Mouse (Mus musculus) cerebral cortex, adult 2 months (tissue): ENCODE data around the gene Rhob.

Experiments used
- WGBS: fragments of 180-500 bp; shearing (Covaris S2); methylation state at CpG from one replicate; pipeline ENCODE4 v1.1.7; 2018; 5-methylcytosine and 5-hydroxymethylcytosine counted together

Rhob gene

DNA sequence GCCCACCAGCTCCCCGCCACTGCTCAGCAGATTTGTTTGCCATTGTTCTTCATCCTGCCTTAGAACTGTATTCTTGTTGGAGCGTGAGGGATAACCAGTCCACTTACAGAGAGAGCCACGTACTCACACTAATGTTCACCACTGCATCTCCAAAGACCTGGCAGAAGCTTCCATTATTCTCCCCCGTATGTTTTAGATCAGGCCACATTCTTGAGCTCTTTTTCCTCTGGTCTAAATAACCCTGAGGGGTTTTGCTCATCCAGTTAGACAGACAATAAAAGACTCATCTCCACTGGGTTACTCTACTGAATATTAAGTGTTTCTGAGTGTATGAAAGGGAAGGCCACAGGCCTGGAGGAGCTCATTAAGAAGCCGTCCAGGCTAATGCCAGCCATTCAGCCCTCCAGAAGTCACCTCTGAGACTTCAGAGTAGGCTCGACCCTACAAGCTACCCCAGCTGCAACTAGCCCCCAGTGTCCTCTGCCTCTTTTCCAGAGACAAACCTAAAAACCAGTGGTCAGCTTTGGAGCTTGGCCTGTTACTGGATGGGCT, 24.9 kb downstream of the Rhob start:
- 76% methylated on average over 6 of the region's 6 CpGs for WGBS

DNA sequence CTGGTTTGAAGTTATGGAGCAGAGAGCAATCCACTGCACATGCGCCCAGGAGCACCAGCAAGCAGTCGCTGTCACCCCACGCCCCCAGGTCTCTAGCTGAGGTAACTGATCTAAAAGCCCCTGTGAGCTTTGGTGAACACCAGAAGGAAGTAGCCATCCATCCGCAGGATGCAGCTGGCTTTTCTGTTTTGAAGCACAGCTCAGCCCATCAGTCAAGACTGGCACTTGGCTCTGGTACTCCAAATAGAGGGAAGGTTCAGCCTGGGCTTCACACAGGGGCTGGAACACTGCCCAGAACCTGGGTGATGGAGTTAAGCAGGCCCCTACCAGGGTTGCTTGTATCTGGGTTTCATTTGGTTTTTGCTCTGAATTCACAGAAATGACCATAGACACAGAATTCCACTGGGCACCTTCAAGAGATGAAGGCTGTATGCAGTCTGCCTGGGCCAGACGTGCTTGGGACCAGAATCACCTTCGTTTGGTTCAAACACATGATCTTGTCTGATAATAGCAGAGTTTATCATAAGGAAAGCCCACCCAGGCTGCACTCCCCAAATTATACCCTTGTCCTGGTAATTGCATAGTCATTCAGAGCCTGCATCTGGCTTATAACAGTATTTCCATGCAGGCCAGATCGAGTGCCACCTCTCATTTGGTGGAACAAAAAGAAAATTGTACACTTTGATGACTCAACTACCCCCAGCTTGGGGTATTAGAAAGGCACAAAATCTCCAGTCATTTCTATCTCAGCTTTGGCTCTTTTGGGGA, 27.0 kb downstream of the Rhob start:
- WGBS, result 75% methylated on average over 7 of the region's 7 CpGs

DNA sequence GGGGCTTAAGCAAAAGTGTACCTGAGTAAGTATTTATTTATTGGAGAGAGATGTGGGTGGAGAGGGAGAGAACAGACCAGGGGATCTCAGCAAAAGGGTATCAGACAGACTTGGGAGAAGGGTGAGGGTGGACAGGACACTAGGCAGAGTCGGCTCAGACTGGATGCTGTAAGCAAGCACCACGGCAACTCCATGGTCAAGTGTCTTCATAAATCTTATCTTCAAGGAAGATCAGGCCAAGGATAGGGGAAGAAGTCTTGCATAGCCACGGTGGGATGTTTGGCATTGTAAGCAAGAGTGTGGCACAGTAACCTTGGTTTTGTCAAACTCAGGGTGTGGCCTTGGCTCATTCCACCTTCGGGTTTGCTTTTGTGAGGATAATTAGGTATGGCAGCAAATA, 27.8 kb downstream of the Rhob start:
- 83% methylated on average over 4 of the region's 4 CpGs for WGBS

DNA sequence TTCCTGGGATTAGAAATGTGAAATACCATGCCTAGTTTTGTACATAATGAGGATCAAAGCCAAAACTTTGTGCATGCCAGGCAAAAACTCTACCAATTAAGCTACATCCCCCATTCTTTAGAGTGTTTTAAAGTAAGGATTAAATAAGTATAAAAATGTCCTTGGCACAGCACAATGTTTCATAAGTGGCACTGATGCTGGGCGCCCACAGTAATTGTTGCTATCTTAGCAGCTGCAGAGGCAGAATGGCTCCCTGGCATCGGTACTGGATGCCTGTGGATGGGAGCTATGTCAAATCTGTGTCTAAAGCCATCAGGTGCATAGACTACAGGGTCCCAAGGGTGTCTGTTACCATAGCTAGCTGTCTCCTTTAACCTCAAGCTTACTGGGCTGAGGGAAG, 28.8 kb downstream of the Rhob start:
- 51% methylated on average over 2 of the region's 2 CpGs for WGBS

DNA sequence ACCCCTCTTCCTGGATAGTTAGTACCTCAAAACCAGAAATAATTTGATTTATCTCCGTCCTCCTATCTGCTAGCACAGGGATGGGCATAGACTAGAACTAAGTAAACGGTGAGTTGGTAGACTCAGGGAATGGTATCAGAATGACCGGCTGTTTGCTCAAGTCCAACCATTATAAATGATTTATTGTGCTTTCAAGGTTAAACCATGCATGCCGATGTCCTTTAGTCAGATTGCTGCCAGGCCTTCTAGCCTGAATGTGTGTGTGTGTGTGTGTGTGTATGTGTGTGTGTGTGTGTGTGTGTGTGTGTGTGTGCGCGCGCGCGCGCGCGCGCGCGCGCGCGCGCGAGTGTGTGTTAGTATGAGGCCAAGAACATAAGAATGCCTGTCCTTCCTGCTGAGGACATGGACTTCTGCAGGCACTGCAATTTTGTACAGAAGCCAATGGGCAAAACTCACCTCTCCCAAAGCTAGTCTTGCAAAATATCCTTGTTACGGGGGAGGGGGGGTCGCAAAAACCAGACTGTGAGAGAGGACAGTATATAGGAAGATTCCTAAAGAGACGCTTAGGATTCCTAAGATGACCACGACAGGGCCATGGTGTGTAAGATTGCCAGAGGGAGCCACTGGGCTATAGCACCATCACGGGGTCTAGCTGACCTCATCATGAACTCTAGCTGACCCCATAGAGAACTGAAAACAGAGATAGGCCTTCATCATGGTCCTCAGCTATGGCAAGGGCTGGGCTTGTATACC, 29.9 kb downstream of the Rhob start:
- 97% methylated on average over 25 of the region's 25 CpGs for WGBS

DNA sequence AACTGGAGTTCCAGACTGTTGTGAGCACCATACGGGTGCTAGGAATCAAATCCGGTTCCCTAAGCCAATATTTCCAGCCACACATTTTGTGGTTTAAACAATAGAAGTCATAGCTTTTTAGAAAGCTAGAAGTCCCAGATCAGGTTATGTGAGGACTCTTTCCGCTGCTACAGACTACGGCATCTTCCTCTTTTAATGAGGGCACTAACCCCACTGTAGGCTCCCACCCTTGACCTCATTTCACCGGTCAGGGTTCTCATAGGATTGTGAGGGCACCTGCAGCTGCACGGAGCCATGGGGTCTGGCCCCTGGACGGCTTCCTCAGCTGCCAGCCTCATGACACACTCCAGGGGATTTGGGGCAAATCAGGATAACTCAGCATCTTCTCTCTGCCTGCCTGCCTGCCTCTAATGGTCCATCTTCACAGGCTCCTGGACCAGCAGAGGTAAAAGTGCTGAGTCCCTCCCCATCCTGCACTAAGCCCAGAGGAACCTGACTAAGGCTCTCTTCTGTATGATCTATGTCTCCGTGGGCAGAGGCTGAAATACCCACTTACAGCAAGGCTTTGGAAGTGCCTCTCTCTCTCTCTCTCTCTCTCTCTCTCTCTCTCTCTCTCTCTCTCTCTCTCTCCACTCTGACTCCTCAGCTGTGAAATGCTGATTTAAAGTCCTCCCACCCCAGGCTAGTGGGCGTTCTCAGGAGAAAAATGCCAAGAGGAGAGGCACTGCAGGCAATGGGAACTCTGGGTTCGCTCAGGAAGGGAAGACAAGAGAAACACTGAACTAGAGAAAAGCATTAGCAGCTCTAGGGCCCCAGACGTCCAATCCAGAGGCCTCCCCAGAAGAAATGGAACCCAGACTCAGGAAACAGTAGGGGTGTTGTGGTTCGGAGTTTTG, 32.5 kb downstream of the Rhob start:
- 47% methylated on average over 12 of the region's 12 CpGs for WGBS

DNA sequence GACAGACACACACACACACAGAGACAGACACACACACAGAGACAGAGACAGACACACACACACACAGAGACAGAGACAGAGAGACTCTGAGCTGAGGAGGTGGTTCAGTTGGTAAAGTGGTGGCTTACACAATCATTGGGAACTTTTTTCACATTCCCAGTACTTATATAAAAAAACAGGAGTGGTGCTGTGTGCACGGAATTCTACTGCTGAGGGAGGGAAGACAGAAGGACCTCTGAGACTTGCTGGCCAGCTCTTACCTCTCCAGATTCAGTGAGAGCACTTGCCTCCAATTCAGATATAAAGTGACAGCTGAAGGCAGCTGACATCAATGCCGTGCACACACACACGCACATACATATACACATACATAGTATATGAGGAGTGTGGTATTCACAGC, 34.1 kb downstream of the Rhob start:
- WGBS, result 62% methylated on average over 3 of the region's 3 CpGs

DNA sequence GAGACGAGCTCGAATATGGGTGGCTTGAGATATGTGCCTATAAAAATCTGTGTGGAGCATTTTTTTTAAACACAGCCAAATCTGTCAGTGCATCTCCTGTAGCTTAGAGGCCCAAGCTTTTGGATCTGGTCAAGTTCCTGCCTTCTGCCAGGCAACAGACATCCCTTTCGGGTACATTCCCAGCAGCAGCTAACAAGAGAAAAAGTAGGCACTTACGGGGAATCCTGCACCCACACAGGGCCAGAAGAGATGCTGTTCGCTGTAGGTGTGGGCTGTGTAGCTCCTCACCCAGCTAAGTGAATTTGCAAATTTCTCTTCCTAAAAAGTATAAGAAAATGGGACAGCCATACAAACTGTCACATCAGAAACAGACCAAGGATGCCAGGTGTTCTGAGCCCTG, 34.8 kb downstream of the Rhob start:
- WGBS, result 50% methylated on average over 5 of the region's 5 CpGs

DNA sequence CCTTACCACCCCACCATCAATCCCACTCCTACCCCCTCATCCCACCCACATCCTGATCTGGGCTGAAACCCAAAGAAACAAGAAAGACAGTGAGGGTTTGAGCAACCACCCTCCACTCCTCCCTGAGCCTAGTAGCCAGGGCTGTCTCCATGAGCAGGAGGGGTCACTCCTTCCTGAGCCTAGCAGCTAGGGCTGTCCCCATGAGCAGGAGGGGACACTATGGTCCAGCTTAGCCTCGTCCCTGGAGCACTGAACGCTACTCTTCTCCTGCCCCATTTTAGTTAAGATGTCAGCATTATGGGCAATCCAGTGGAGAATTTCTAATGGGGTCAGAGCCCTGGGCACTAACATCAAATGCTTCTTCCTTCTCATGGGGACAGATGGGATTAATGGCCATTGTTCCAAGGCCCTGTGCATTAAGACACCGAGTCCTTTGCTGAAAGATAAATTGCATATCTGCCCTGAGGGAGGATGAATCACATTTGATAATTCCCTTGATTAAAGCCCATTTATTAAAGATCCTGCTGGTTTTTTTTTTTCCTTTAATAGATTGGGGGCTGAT, 36.1 kb downstream of the Rhob start:
- WGBS, result 83% methylated on average over 3 of the region's 3 CpGs

DNA sequence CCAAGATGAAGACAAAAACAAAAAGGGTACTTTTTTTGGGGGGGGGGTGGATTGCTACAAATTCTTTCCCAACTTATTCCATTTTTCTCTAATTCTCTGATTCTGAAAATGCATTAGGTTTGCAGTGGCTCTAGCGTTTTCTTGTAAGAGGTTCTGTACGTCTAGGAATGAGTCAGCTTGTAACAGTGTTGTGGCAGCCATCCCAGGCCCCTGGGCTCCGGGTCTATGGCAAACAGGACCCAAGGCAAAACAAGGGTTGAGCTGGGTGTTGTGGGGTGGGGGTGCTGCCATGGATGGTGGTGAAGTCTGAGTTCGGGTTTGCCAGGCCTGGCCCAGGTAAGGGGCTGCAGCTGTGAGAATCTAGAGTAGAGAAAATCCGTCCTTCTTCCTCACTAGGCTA, 37.3 kb downstream of the Rhob start:
- 67% methylated on average over 5 of the region's 5 CpGs for WGBS

DNA sequence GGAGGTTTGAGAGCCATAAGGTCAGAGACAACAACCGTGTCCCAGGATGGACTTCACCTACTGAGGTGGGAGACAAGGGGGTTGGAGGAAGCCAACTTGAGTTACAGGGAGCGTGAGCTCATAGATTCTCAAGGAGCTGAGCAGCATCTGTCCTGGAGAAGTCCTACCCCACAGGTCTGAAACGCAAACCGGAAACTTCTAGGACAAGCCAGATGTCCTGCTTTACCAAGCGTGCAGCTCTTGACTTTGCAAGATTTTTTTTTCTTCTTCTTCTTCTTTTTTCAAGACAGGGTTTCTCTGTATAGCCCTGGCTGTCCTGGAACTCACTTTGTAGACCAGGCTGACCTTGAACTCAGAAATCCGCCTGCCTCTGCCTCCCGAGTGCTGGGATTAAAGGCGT, 38.2 kb downstream of the Rhob start:
- WGBS, result 96% methylated on average over 8 of the region's 8 CpGs

DNA sequence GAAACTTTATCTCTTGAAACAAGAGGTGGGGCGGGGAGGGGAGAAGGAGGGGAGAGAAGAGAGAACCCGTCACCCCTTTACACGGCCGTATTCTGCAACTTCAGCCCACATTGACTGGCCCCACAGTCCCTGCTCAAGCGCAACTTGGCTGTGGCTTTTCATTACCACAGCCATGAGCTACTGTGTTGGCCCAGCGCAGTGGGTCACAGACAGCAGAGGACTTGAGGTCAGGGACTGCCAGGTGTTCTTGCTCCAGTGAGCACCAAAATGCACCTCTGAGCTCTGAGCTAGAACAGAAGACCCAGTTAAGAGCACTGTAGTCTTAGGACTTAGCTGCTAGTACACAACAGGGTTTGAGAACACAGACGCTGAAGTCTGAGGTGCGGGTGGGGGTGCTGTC, 41.4 kb downstream of the Rhob start:
- WGBS, result 89% methylated on average over 8 of the region's 8 CpGs

DNA sequence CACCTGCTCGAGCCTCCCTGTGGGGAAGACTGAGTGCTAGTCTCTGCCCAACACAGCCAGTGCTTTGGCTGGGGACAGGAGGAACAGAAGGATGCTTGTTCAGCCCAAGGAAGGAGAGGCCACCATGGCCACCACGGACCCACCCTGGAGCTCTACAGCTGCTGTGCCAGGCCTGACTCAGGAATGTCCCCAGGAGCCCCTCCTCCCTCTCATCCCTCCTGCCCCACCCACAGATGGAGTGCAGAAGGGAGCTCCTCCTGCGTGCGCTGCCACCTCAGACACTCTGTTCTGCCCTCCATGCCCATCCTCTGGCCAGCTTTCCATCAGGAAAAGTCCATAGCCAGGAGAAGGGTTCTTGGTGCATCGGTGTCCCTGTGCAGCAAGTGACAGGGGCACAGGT, 42.8 kb downstream of the Rhob start:
- 63% methylated on average over 5 of the region's 5 CpGs for WGBS

DNA sequence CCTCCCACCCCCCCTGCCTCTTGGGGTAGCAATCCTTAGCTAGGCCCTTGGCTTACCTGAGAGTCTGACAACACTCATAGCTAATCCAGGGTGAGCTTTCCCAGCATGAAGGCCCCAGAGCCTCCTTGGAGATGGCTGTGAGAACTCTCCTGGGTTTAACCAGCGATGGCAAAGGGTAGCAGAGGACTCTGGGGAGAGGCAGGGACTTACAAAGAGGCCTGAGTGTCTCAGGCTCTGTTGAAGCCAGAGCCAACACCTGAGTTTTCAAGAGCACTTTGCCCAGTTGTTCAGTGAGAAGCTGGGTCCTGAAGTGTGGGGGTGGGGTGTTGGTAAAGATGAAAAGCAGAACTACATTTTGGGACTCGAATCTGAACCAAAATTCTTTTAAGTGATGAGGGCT, 44.8 kb downstream of the Rhob start:
- WGBS, result 63% methylated on average over 2 of the region's 2 CpGs

DNA sequence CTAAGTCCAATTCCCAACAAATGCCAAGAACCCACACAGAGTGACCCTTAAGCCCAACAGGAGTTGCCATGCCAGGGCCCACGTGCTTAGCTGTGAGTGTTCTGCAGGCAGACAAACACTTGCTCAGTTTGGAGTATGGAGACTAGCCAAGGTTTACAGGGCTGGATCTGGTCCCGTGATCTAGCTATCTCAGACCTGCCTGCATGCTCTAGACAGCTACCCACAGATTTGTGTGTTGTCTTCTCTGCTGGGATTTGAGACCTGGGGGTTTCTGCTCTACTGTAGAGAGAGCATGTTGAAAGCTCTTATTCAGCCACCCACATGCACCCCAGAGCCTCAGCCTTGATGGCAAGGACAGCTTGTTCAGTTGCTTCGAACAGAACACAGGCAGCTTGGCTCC, 45.3 kb downstream of the Rhob start:
- WGBS, result 20% methylated on average over 3 of the region's 3 CpGs

DNA sequence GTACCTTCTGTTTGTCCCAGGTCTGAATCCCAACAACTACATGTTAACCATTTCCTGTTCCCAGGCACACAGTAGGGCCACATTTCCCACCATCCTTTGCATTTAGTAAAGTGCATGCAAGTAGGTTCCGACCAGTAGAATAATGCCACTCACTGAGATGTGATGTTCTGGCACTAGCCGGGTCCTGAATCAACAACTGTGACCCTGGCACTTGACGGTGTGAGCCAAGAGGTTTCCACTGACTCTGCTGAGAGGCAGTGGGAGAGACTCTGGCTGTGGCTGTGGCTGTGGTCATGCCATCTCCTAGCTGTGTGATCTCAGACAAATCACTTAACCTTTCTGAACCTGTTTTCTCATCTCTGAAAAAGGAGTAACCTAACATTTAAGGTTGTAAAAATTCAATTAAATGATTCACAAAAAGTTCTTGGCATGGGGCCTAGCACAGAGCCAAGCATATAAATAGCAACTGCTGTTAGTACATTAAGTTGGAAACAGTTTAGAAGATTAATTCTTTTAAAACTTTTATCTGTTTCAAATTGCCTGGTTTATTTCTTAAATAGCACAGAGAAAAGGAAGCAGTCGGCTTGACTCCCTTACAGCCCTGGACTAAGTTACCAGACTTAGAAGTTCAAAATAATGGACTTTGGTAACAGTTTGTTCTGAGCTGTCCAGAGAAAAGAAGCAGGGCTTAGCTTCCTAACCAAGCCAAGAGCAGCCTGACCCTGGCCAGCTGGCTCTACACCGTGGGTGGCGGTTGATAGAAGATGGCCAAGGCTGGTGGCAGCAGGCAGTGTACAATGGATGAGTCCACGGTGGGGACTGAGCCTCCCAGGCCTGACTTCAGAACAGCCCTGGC, 46.8 kb downstream of the Rhob start:
- 59% methylated on average over 7 of the region's 7 CpGs for WGBS

DNA sequence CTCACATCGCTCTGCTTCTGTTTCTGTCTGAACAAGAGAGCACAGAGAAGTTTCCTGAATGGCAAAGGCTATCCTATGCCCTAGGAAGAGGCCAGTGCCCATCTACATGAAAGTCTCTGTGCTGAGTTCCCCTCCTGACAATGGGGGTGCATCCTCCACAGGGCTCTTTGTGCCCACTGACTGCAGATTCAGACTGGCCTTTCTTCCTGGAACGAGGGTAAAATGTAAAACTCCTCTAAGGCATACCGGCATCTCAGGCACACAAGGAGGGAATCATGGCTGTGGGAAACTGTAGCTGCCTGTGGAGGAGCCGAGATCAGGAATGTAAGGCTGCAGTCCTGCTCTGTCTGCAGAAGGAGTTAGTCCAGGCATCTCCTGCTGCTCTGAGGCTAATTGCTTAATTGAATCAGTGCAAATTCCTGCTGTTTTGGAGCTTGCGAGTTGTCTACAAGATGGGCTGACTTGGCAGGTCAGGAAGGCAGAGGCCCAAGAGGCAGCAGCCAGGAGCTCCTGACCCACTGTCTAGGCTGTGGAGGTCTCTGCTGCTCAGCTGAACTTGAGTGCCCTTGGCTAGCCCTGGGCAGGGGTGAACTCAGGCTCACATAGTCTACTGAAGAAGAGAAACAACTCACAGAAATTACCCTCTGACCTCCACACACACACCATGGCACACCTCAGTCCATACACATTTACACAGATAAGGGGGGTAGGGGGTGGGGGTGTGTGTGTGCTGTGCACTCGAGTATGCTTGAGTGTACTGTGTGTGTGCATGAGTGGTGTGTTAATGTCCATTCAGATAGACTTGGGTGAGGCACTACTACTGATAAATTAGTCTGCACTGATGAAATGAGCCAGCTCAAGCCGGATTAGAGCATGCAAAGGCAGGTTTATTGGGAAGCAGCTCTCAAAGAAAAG, 48.0 kb downstream of the Rhob start:
- 70% methylated on average over 7 of the region's 7 CpGs for WGBS

DNA sequence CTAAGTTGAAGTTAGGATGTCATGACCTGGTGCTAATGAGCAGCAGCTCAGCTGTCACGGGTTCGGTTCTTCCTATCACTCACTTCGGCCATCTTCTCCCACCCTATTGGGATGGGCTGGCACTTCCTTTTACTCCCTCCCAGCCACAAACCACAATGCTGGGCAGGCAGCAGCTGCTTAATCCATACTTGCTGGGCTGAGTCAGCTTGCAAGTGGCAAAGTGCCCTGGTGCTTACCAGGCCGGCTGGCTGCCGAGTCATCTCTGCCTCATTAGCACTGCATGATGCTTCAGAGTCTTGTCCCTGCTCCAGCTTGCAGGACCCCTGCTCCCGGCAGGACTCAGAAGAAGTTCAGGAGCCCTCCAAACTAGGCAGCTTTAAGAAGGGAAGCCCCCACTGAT, 49.2 kb downstream of the Rhob start:
- 26% methylated on average over 6 of the region's 6 CpGs for WGBS

DNA sequence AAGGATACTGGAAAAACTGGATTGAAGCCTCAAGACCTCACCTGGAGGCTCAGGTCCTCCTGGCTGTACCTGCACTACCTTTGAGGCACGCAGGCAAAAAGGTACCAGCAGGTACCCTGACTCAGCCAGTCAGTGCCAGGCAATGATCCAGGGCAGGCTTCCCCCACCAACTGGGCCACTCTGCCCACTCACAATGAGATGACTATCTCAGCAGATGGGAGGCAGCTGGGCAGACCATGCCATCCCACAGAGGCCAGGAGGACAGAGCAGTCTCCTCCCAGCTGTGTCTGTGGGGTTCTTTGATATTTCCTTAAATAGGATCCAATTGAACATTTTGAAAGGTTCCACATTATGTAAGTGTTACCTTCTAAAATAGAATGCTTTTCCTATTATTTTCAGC, 49.8 kb downstream of the Rhob start:
- 40% methylated on average over 1 of the region's 1 CpGs for WGBS
